Mouse (Mus musculus): ENCODE data around the gene Ier2. TPM values are rescaled to one million over a fixed set of nuclear protein-coding genes. Genes with fewer than 3 reads are reported as not detected.
A peak's percentile ranks its signal among the peaks of the same experiment; 100 is the strongest.

Ier2 gene
- polyA plus RNA-seq, 1 experiment from 2014 or later = 73.1 TPM

DNA sequence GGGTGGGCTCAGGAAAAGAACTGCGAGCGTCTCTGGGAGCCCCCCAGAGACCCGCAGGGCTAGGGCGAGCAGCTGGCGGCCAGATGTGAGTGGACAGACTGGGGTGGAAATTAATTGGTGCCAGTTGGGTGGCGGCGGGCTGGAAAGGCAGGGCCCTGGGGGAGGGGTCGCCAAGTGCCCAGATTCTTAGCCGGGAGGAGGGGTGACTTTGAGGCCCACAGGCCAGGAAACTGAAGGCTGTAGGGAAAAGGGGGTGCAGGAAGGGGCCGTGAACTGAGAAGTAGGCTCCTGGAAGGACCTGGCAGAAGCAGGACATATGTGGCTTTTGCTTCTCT, 6.5 kb downstream of the Ier2 start:
- peak overlapping the region; percentile 99 for H3K27ac ChIP-seq (ENCODE audit: low read length)
- H3K36me3 ChIP-seq (ENCODE audit: control insufficient read depth, insufficient read depth, low read length) = no peaks in the 10 kb centered on the region
- ATAC-seq (ENCODE audit: insufficient number of reproducible peaks, insufficient read depth, low FRiP score, low read depth) = no peak; the same call in 1 of the 2 replicates
- peaks cover 39% of the 10 kb centered on the region for H3K4me1 ChIP-seq (ENCODE audit: control insufficient read depth, insufficient read depth, low read length)
- no peaks in the 10 kb centered on the region for H3K27me3 ChIP-seq (ENCODE audit: control insufficient read depth, insufficient read depth, low read length)
- peak overlapping the region; percentile 60 for H3K9ac ChIP-seq (replicated peaks; ENCODE audit: low read depth, low read length)
- peak overlapping the region; percentile 40 for H3K4me3 ChIP-seq (ENCODE audit: low read depth, low read length)
- WGBS = 0% methylated on average over 10 of the region's 10 CpGs
- no peaks in the 10 kb centered on the region for H3K9me3 ChIP-seq (ENCODE audit: control insufficient read depth, low read depth, low read length)
- H3K4me2 ChIP-seq (replicated peaks; ENCODE audit: low read depth, low read length) = peak overlapping the region; percentile 70

GRCm38 (mm10) chr8:84655336-84656190, 7.1 kb downstream of the Ier2 start:
- peak; percentile 69 for ATAC-seq (ENCODE audit: insufficient number of reproducible peaks, insufficient read depth, low FRiP score, low read depth)
- 2% methylated on average over 14 of the region's 15 CpGs for WGBS

GRCm38 (mm10) chr8:84654597-84654996, 8.1 kb downstream of the Ier2 start:
- peak overlapping the region; percentile 99 for H3K27ac ChIP-seq (ENCODE audit: low read length)
- no peak overlapping the region for H3K4me2 ChIP-seq (replicated peaks; ENCODE audit: low read depth, low read length)
- H3K4me3 ChIP-seq (ENCODE audit: low read depth, low read length) = no peak overlapping the region
- no peaks in the 10 kb centered on the region for H3K36me3 ChIP-seq (ENCODE audit: control insufficient read depth, insufficient read depth, low read length)
- 50% methylated on average over 4 of the region's 4 CpGs for WGBS
- no peak overlapping the region for H3K9ac ChIP-seq (replicated peaks; ENCODE audit: low read depth, low read length)
- ATAC-seq (ENCODE audit: insufficient number of reproducible peaks, insufficient read depth, low FRiP score, low read depth) = no peak
- no peaks in the 10 kb centered on the region for H3K9me3 ChIP-seq (ENCODE audit: control insufficient read depth, low read depth, low read length)
- H3K4me1 ChIP-seq (ENCODE audit: control insufficient read depth, insufficient read depth, low read length) = peaks cover 27% of the 10 kb centered on the region
- H3K27me3 ChIP-seq (ENCODE audit: control insufficient read depth, insufficient read depth, low read length) = no peaks in the 10 kb centered on the region

More at GRCm38 (mm10) chr8:84655336-84656190, 7.1 kb downstream of the Ier2 start:
- Histone ChIP-seq H3K4me1 (ENCODE audit: control insufficient read depth, insufficient read depth, low read length) (peaks cover 36% of the 10 kb centered on the region), H3K4me2 (replicated peaks; ENCODE audit: low read depth, low read length) (peak overlapping the region; percentile 70), H3K27me3 (ENCODE audit: control insufficient read depth, insufficient read depth, low read length) (no peaks in the 10 kb centered on the region), H3K27ac (ENCODE audit: low read length) (peak overlapping the region; percentile 99), H3K9ac (replicated peaks; ENCODE audit: low read depth, low read length) (peak overlapping the region; percentile 60), H3K36me3 (ENCODE audit: control insufficient read depth, insufficient read depth, low read length) (no peaks in the 10 kb centered on the region), H3K4me3 (ENCODE audit: low read depth, low read length) (peak overlapping the region; percentile 40), H3K9me3 (ENCODE audit: control insufficient read depth, low read depth, low read length) (no peaks in the 10 kb centered on the region)

- H3K4me3 ChIP-seq (ENCODE audit: low read depth, low read length) = no peak overlapping the region
- H3K9me3 ChIP-seq (ENCODE audit: control insufficient read depth, low read depth, low read length) = no peaks in the 10 kb centered on the region
- 57% methylated on average over 9 of the region's 9 CpGs for whole genome bisulfite sequencing
- peaks cover 21% of the 10 kb centered on the region for H3K4me1 ChIP-seq (ENCODE audit: control insufficient read depth, insufficient read depth, low read length)
- H3K27ac ChIP-seq (ENCODE audit: low read length) = no peak overlapping the region
- no peak overlapping the region for H3K9ac ChIP-seq (replicated peaks; ENCODE audit: low read depth, low read length)
- no peaks in the 10 kb centered on the region for H3K36me3 ChIP-seq (ENCODE audit: control insufficient read depth, insufficient read depth, low read length)
- H3K4me2 ChIP-seq (replicated peaks; ENCODE audit: low read depth, low read length) = no peak overlapping the region
- ATAC-seq (ENCODE audit: insufficient number of reproducible peaks, insufficient read depth, low FRiP score, low read depth) = no peak
- no peaks in the 10 kb centered on the region for H3K27me3 ChIP-seq (ENCODE audit: control insufficient read depth, insufficient read depth, low read length)
Measured at GRCm38 (mm10) chr8:84653092-84653631, 9.5 kb downstream of the Ier2 start.

- no peak for ATAC-seq (ENCODE audit: insufficient number of reproducible peaks, insufficient read depth, low FRiP score, low read depth)
- H3K36me3 ChIP-seq (ENCODE audit: control insufficient read depth, insufficient read depth, low read length) = no peaks in the 10 kb centered on the region
- H3K9me3 ChIP-seq (ENCODE audit: control insufficient read depth, low read depth, low read length) = no peaks in the 10 kb centered on the region
- no peak overlapping the region for H3K4me2 ChIP-seq (replicated peaks; ENCODE audit: low read depth, low read length)
- no peak overlapping the region for H3K4me3 ChIP-seq (ENCODE audit: low read depth, low read length)
- WGBS = 49% methylated on average over 3 of the region's 3 CpGs
- H3K9ac ChIP-seq (replicated peaks; ENCODE audit: low read depth, low read length) = no peak overlapping the region
- peaks cover 10% of the 10 kb centered on the region for H3K4me1 ChIP-seq (ENCODE audit: control insufficient read depth, insufficient read depth, low read length)
- H3K27me3 ChIP-seq (ENCODE audit: control insufficient read depth, insufficient read depth, low read length) = no peaks in the 10 kb centered on the region
- peak overlapping the region; percentile 61; the same call in 1 of the 2 replicates for H3K27ac ChIP-seq (ENCODE audit: low read length)
Measured at GRCm38 (mm10) chr8:84650213-84650612, 12.4 kb downstream of the Ier2 start.

- Histone ChIP-seq H3K36me3 (ENCODE audit: control insufficient read depth, insufficient read depth, low read length) (no peaks in the 10 kb centered on the region), H3K9me3 (ENCODE audit: control insufficient read depth, low read depth, low read length) (no peaks in the 10 kb centered on the region), H3K4me3 (ENCODE audit: low read depth, low read length) (no peak overlapping the region), H3K4me1 (ENCODE audit: control insufficient read depth, insufficient read depth, low read length) (peaks cover 3% of the 10 kb centered on the region; the same call in 1 of the 2 replicates), H3K27ac (ENCODE audit: low read length) (no peak overlapping the region), H3K9ac (replicated peaks; ENCODE audit: low read depth, low read length) (no peak overlapping the region), H3K27me3 (ENCODE audit: control insufficient read depth, insufficient read depth, low read length) (no peaks in the 10 kb centered on the region), H3K4me2 (replicated peaks; ENCODE audit: low read depth, low read length) (peak overlapping the region; percentile 31)
- WGBS = 3% methylated on average over 14 of the region's 14 CpGs
- ATAC-seq (ENCODE audit: insufficient number of reproducible peaks, insufficient read depth, low FRiP score, low read depth) = no peak
Measured at GRCm38 (mm10) chr8:84647461-84647901, 15.2 kb downstream of the Ier2 start.

DNA sequence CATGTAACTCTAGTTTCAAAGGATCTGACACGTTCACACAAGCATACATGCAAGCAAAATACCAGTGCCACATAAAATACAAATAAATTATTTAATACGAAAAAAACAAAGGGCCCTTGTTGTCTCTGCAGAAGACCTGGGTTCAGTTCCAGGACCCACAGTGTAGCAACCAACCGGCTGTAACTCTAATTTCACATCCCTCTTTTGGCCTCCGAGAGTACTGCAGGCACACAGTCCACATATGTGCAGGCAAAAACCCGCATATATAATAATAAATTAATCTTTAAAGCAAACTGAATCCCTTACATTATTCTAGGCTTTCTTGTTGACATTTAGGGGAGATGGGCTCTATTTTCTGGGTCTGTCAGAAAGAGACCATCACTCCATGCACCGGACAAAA, 15.9 kb downstream of the Ier2 start:
- no peaks in the 10 kb centered on the region for H3K9me3 ChIP-seq (ENCODE audit: control insufficient read depth, low read depth, low read length)
- no peak overlapping the region for H3K27ac ChIP-seq (ENCODE audit: low read length)
- H3K27me3 ChIP-seq (ENCODE audit: control insufficient read depth, insufficient read depth, low read length) = no peaks in the 10 kb centered on the region
- WGBS = 56% methylated on average over 6 of the region's 6 CpGs
- no peak overlapping the region for H3K4me3 ChIP-seq (ENCODE audit: low read depth, low read length)
- peaks cover 3% of the 10 kb centered on the region; the same call in 1 of the 2 replicates for H3K4me1 ChIP-seq (ENCODE audit: control insufficient read depth, insufficient read depth, low read length)
- no peak overlapping the region for H3K9ac ChIP-seq (replicated peaks; ENCODE audit: low read depth, low read length)
- no peak for ATAC-seq (ENCODE audit: insufficient number of reproducible peaks, insufficient read depth, low FRiP score, low read depth)
- H3K4me2 ChIP-seq (replicated peaks; ENCODE audit: low read depth, low read length) = no peak overlapping the region
- H3K36me3 ChIP-seq (ENCODE audit: control insufficient read depth, insufficient read depth, low read length) = no peaks in the 10 kb centered on the region

DNA sequence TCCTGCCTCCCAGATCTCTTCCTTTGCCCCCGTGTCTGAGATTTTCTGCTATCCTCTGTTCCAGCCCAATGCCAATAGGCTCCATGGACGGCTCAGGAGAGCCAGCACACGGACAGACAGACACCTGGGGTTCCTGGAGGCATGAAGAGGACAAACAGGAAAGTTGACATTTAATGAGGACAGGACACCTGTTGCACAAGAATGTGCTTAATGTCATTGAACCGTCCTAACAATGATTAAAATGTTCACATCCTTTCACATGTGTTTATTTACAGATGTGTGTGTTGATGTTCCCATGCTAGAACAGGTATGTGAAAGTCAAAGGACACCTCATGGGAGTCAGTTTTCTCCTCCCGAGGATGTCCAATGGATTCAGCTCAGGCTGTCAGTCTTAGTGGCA, 19.6 kb downstream of the Ier2 start:
- Histone ChIP-seq H3K9ac (replicated peaks; ENCODE audit: low read depth, low read length) (no peak overlapping the region), H3K4me2 (replicated peaks; ENCODE audit: low read depth, low read length) (no peak overlapping the region), H3K36me3 (ENCODE audit: control insufficient read depth, insufficient read depth, low read length) (no peaks in the 10 kb centered on the region), H3K27me3 (ENCODE audit: control insufficient read depth, insufficient read depth, low read length) (no peaks in the 10 kb centered on the region), H3K4me3 (ENCODE audit: low read depth, low read length) (no peak overlapping the region), H3K9me3 (ENCODE audit: control insufficient read depth, low read depth, low read length) (no peaks in the 10 kb centered on the region), H3K4me1 (ENCODE audit: control insufficient read depth, insufficient read depth, low read length) (peaks cover 3% of the 10 kb centered on the region; the same call in 1 of the 2 replicates), H3K27ac (ENCODE audit: low read length) (no peak overlapping the region)
- 62% methylated on average over 5 of the region's 5 CpGs for WGBS
- ATAC-seq (ENCODE audit: insufficient number of reproducible peaks, insufficient read depth, low FRiP score, low read depth) = no peak
